Mouse (Mus musculus) kidney, adult 2 months (tissue): ENCODE results near the gene Hoxd3. TPM values are rescaled to one million over a fixed set of nuclear protein-coding genes. Genes with fewer than 3 reads are reported as not detected.

Experiments used
- DNase-seq: peaks from one replicate; pipeline ENCODE4 v3.0.0; 2021
- H3K27ac ChIP-seq: fragments of 200-500 bp; 2 replicates; pipeline ENCODE4 v1.5.1; 2012; ENCODE audit warnings: low read depth, low read length, control low read depth, inconsistent platforms; ENCODE audit not compliant: insufficient read depth
- H3K27me3 ChIP-seq: fragments of 200-500 bp; replicated peaks from 2 replicates; pipeline ENCODE4 v1.6.1; 2012; ENCODE audit warnings: mild to moderate bottlenecking, moderate library complexity, low read length, inconsistent platforms; ENCODE audit not compliant: control insufficient read depth, insufficient read depth
- H3K36me3 ChIP-seq: fragments of 200-500 bp; 2 replicates; pipeline ENCODE4 v1.6.1; 2012; ENCODE audit warnings: mild to moderate bottlenecking, moderate library complexity, low read length, inconsistent platforms; ENCODE audit not compliant: control insufficient read depth, insufficient read depth
- H3K4me1 ChIP-seq: fragments of 200-500 bp; 2 replicates; pipeline ENCODE4 v1.6.1; 2011; ENCODE audit warnings: low read length; ENCODE audit not compliant: control insufficient read depth, insufficient read depth
- H3K4me3 ChIP-seq: fragments of 200-500 bp; 2 replicates; pipeline ENCODE4 v1.5.1; 2011; ENCODE audit warnings: mild to moderate bottlenecking, low read depth, low read length, control low read depth; ENCODE audit not compliant: insufficient read depth
- CTCF ChIP-seq: fragments of 200-500 bp; conservative IDR thresholded peaks from 2 replicates; pipeline ENCODE4 v1.5.1; 2011; ENCODE audit warnings: low read depth, mild to moderate bottlenecking, control low read depth, low read length, moderate library complexity, mixed read lengths; ENCODE audit not compliant: insufficient read depth, insufficient read length
- POLR2A ChIP-seq: fragments of 200-500 bp; IDR thresholded peaks from one replicate; pipeline ENCODE4 v1.6.1; 2011; ENCODE audit warnings: low read depth, low read length, control low read depth
- WGBS: fragments of 180-500 bp; shearing (Covaris S2); methylation state at CpG from one replicate; pipeline ENCODE4 v1.1.7; 2018; 5-methylcytosine and 5-hydroxymethylcytosine counted together
- polyA plus RNA-seq: library from polyadenylated mRNA; depleted of rRNA; stranded (reverse); fragments of >200 nt; gene quantifications from 2 replicates; pipeline ENCODE4 v1.2.3, GENCODE M21; 2012

The Hoxd3 gene
- polyA plus RNA-seq, 1 experiment, result 10.7 TPM

GRCm38 (mm10) chr2:74679980-74680379, 31.7 kb upstream of the Hoxd3 start:
- Histone ChIP-seq H3K4me3 (peak overlapping the region; percentile 44), H3K4me1 (no peaks in the 10 kb centered on the region), H3K36me3 (no peaks in the 10 kb centered on the region), H3K27ac (peak overlapping the region; percentile 61; the same call in 1 of the 2 replicates), H3K27me3 (peaks cover 9% of the 10 kb centered on the region)
- 8% methylated on average over 23 of the region's 23 CpGs for WGBS
- TF ChIP-seq POLR2A (no peak), CTCF (no peak)
- DNase-seq, result no peak

- no peak for DNase-seq
- Histone ChIP-seq H3K36me3 (no peaks in the 10 kb centered on the region), H3K4me1 (no peaks in the 10 kb centered on the region), H3K27me3 (peaks cover 9% of the 10 kb centered on the region), H3K27ac (peak overlapping the region; percentile 12), H3K4me3 (peak overlapping the region; percentile 44; the same call in 1 of the 2 replicates)
- 40% methylated on average over 21 of the region's 21 CpGs for WGBS
- TF ChIP-seq CTCF (no peak), POLR2A (no peak)
Observed at GRCm38 (mm10) chr2:74680561-74681398, 30.9 kb upstream of the Hoxd3 start.

- Histone ChIP-seq H3K27ac (peak overlapping the region; percentile 59; the same call in 1 of the 2 replicates), H3K4me1 (no peaks in the 10 kb centered on the region), H3K36me3 (no peaks in the 10 kb centered on the region), H3K4me3 (peak overlapping the region; percentile 31), H3K27me3 (peaks cover 9% of the 10 kb centered on the region)
- no peak for TF ChIP-seq POLR2A
- TF ChIP-seq CTCF, result no peak
- DNase-seq, result peak; percentile 39
- WGBS, result 2% methylated on average over 75 of the region's 78 CpGs
Observed at GRCm38 (mm10) chr2:74681594-74682531, 29.9 kb upstream of the Hoxd3 start.

- TF ChIP-seq POLR2A (no peak), CTCF (no peak)
- Histone ChIP-seq H3K36me3 (no peaks in the 10 kb centered on the region), H3K27ac (no peak overlapping the region), H3K27me3 (peaks cover 10% of the 10 kb centered on the region), H3K4me1 (no peaks in the 10 kb centered on the region), H3K4me3 (peak overlapping the region; percentile 31)
- DNase-seq, result peak; percentile 12
- 4% methylated on average over 47 of the region's 51 CpGs for WGBS
Observed at GRCm38 (mm10) chr2:74682796-74683195, 28.9 kb upstream of the Hoxd3 start.

- no peak for DNase-seq
- H3K4me3 ChIP-seq, result peak overlapping the region; percentile 46
- no peak for TF ChIP-seq POLR2A
- TF ChIP-seq CTCF, result no peak
- no peaks in the 10 kb centered on the region for H3K4me1 ChIP-seq
- peaks cover 11% of the 10 kb centered on the region for H3K27me3 ChIP-seq
- no peak overlapping the region for H3K27ac ChIP-seq
- WGBS, result 8% methylated on average over 18 of the region's 18 CpGs
- no peaks in the 10 kb centered on the region for H3K36me3 ChIP-seq
Observed at GRCm38 (mm10) chr2:74683471-74683951, 28.2 kb upstream of the Hoxd3 start.

- H3K27me3 ChIP-seq, result peaks cover 11% of the 10 kb centered on the region
- no peak for TF ChIP-seq POLR2A
- DNase-seq, result no peak
- 52% methylated on average over 12 of the region's 12 CpGs for WGBS
- no peaks in the 10 kb centered on the region for H3K4me1 ChIP-seq
- no peak overlapping the region for H3K27ac ChIP-seq
- peak overlapping the region; percentile 27 for H3K4me3 ChIP-seq
- no peaks in the 10 kb centered on the region for H3K36me3 ChIP-seq
Observed at GRCm38 (mm10) chr2:74684106-74684505, 27.6 kb upstream of the Hoxd3 start.
